Mouse (Mus musculus) monocyte, adult 2 months (primary cell): ENCODE data around the gene Cyp27b1.

Experiments
- DNase-seq, 2 experiments: peaks; one replicate each; pipeline ENCODE4 v3.0.0; 2022; ENCODE audit warnings: low spot score in 2 of 2, low read depth in 1 of 2

Cyp27b1 gene

DNA sequence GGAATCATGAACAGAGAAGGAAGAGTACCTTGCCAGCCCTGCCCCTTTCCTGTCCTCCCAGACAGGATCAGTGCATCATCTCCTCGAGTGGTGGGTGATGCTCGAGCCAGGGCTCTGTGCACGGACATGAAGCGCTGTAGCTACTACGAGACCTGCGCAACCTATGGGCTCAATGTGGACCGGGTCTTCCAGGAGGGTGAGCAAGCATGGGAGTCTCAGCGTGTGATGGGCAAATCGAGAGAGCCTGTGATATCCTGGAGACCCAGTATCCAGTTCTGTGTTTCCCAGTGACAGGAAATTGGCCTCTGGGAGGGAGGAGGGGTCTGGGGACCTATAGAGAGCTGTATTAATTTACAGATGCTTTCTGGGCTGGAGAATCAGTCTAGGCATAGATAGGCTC, 37.0 kb downstream of the Cyp27b1 start:
- no peak for DNase-seq

DNA sequence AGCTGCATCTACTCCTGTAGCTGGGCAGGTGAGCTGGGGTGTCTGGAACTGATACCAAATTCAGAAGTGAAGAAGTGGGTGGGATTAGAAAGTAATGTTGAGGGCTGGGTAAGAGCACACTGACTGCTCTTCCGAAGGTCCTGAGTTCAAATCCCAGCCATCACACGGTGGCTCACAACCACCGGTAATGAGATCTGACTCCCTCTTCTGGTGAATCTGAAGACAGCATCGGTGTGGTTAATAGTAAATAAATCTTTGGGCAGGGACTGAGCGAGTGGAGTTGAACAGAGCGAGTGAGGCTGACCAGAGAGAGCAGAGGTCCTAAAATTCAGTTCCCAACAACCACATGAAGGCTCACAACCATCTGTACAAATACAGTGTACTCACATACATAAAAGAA, 37.6 kb downstream of the Cyp27b1 start:
- no peak for DNase-seq

DNA sequence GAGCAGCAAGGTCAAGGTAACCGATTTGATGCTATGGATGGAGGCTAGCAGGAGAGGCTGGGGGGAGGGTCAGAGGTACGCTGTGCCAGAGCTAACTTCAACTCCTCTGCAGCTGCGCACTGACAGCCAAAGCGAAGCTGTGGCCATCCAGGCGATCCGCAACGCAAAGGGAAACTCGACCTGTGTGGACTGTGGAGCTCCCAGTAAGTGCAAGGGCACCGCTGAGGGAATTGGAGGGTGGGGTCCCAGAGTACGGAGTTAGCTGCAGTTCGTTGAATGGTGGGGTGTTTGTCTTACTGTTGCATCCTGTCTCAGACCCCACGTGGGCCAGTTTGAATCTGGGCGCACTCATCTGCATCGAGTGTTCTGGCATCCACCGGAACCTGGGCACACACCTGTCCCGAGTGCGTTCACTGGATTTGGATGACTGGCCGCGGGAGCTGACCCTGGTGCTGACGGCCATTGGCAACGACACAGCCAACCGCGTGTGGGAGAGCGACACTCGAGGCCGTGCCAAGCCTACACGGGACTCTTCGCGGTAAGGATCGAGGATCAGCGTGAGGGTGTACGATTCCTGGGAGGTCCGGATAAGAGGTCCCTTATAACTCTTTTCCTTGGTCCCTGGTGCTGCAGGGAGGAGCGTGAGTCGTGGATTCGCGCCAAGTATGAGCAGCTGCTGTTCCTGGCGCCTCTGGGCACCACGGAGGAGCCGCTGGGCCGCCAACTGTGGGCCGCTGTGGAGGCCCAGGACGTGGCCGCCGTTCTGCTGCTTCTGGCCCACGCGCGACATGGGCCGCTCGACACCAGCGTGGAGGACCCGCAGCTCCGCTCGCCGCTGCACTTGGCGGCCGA, 42.7 kb downstream of the Cyp27b1 start:
- DNase-seq: no peak

DNA sequence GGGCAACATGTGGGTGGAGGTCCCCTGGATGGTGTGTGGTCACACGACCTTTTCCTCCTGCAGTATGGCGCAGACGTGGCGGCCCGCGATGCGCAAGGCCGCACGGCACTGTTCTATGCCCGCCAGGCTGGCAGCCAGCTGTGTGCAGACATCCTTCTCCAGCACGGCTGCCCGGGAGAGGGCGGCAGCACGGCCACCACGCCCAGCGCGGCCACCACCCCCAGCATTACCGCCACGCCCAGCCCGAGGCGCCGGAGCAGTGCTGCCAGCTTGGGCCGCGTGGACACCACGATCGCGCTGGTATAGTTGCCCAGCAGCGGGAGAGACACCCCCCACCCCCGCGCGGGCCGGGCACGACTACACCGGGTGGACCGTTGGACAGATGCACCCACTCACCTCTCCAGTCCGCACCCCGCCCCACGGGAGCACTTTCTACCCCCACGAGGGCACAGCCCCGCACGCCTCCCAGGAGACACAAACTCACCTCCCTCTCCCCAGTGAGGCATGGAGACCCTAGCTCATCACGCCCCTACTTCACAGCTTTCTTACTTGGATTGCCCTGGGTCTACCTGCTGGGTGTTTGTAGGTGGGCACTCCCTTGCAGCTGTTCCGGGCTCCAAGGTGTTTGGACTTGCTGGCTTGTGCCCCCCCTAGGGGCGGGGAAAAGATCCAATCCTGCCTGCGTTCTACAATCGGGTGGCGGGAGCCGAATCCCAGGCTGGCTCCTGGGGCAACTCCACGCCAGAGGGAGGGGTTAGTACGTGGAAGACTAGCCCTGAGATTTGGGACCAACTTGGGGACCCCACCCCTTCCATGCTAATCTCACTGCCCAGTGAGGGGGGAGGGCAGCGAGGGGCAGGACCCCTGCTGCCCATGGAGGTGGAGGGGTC, 43.7 kb downstream of the Cyp27b1 start:
- DNase-seq: no peak

DNA sequence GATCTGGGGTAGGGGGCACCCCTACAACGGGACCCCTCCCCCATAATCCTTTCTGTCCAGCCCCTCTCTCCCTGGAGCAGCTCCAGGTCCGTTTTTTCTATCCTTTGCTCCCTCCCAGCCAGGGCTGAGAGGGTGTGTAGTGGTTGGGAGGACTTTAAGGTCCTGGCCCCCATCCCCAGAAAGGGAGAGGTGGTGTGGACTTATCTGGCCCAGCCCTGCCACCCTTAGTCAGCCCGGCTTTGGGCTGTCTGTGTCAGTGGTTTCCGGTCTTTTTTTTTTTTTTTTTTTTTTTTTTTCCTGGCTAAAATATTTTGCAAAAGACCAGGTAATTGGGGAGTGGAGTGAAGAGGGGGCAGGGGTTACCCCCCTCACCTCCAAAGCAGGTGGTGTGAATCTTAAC, 44.7 kb downstream of the Cyp27b1 start:
- DNase-seq: no peak

DNA sequence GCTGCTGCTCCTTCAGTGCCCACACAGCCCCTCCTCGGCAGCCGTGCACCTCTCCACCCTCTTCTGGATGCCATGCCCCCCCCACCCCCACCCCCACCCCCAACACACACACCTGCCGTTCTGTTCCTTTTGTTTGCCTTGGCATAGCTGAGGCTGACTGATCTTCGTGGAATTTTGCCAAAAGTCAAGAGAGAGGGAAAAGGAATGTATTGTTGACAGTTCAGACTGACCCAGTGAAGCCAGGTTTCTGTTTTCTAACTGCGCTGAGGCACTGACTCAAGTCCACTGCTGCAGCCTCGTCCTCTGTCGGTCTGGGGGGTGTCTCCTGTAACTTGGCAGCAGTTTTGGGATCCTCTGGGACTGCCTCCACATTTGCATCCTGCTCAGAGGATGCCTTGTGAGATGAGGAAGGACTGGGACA, 46.3 kb downstream of the Cyp27b1 start:
- DNase-seq: no peak

DNA sequence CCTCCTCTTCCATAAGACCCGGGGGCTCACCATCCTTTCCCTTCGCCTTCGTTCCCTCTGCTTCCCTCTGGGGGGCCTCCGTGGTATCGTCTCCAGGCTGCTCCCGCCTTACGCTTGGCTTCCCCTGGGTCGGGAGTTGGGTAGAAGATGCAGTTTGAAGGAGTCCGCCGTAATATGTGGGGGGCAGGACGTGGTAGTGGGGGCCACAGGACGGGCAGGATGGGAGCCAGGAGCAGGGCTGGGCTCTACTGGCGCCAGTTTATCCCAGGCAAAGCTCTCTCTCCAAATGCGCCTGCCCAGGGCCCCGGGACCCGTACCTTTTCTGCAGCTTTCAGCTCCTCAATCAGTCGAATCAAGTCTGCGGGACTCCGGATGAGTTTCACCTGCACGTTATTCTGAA, 50.5 kb downstream of the Cyp27b1 start:
- DNase-seq: no peak

DNA sequence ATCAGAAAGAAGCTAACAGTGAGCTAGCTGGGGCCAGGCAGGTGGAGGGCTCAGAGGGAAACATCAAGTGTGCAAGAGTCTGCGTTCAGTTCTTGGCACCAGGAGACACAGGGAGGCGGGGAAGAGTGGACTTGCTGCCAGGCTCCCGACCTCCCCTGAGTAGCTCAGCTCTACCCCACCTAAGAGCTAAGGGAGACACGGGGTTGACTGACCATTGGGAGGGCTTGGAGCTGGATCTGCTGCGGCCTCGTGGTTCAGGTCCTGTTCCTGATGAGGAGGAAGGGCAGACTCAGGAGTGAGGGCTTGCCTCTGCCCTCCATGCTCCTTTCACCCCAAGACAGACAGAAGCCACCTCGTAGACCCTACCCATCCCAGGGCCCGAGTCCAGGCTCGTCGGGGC, 51.1 kb downstream of the Cyp27b1 start:
- DNase-seq: no peak

DNA sequence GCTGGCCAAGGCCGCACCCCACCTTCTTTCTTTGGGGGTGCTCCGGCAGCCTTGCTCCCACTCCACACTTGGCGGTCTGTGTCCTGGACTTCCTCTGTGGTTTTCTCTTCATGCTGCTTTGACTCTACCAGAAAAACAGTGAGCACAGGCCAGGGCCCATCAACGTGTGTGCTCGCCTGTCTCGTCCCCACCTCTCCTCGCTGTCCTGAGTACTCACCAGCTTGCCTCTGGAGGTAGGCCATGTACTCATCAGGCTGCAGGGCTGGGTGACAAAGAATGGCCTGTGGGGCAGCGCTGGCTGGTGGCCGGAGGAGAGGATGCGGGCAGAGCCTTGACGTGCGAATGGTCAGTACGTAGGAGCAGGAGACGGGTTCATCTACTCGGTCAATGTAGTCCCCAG, 51.8 kb downstream of the Cyp27b1 start:
- DNase-seq: no peak

DNA sequence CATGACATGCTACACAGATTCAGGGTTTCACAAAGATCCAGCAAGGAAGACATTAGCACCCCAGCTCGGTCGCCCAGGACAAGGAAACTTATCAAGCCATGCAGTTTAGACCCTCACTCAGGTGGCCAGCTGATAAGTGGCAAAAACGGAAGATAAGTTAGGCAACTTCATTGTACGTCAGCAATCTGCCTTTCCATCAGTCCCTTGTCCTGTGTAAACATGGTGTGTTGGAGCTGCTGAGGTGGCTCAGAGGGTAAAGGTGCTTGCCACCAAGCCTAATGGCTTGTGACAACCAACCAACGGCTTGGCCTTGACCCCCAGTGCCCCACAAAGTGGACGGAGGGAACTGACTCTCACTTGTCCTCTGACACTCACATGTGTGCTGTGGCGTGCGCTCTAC, 52.4 kb downstream of the Cyp27b1 start:
- DNase-seq: no peak

DNA sequence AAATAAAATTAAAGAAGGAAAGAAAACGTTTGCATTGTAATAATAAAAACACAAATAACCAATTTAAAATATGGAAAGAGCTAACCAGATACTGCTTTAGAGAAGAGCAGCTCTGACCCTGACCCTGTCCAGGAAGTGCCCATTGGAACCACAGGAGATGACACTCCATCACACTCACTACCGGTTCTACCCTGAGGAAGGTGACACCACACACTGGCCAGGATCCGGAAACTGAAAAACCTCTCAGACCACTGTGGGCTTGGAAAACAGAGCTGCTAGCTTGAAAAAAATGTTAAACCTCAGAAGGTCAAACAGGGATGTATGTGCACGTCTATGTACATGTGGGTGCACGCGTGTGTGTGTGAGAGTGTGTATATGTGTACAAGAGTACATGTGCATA, 53.1 kb downstream of the Cyp27b1 start:
- DNase-seq: no peak
